Mouse (Mus musculus): ENCODE measurements around the gene Hsph1. TPM values are rescaled to one million over a fixed set of nuclear protein-coding genes. Genes with fewer than 3 reads are reported as not detected.
A peak's percentile ranks its signal among the peaks of the same experiment; 100 is the strongest.

The Hsph1 gene
- polyA plus RNA-seq, 1 experiment from 2014 or later: 42.6 TPM

GRCm38 (mm10) chr5:149623815-149624675 lies 12.1 kb downstream of the Hsph1 start:
- H3K4me2 ChIP-seq (ENCODE audit: low read depth, low read length): no peak overlapping the region
- WGBS: 63% methylated on average over 8 of the region's 8 CpGs
- H3K27ac ChIP-seq (ENCODE audit: low read length): no peak overlapping the region
- no peak overlapping the region for H3K9ac ChIP-seq (ENCODE audit: low read length)
- H3K9me3 ChIP-seq (ENCODE audit: control insufficient read depth, low read length): no peaks in the 10 kb centered on the region
- H3K27me3 ChIP-seq (ENCODE audit: control insufficient read depth, insufficient read depth, low read depth, low read length): no peaks in the 10 kb centered on the region
- peaks cover 43% of the 10 kb centered on the region for H3K36me3 ChIP-seq (ENCODE audit: control insufficient read depth, insufficient read depth, low read length)
- H3K4me1 ChIP-seq (replicated peaks; ENCODE audit: control insufficient read depth, insufficient read depth, low read length): peaks cover 8% of the 10 kb centered on the region; the same call in 1 of the 2 replicates
- no peak overlapping the region for H3K4me3 ChIP-seq (ENCODE audit: low read length)
- ATAC-seq (ENCODE audit: low read depth): no peak

- no peaks in the 10 kb centered on the region for H3K9me3 ChIP-seq (ENCODE audit: control insufficient read depth, low read length)
- no peaks in the 10 kb centered on the region for H3K27me3 ChIP-seq (ENCODE audit: control insufficient read depth, insufficient read depth, low read depth, low read length)
- H3K4me2 ChIP-seq (ENCODE audit: low read depth, low read length): no peak overlapping the region
- no peak overlapping the region for H3K4me3 ChIP-seq (ENCODE audit: low read length)
- peak; percentile 59; the same call in 1 of the 2 replicates for ATAC-seq (ENCODE audit: low read depth)
- H3K4me1 ChIP-seq (replicated peaks; ENCODE audit: control insufficient read depth, insufficient read depth, low read length): peaks cover 8% of the 10 kb centered on the region; the same call in 1 of the 2 replicates
- no peak overlapping the region for H3K9ac ChIP-seq (ENCODE audit: low read length)
- peaks cover 47% of the 10 kb centered on the region for H3K36me3 ChIP-seq (ENCODE audit: control insufficient read depth, insufficient read depth, low read length)
- peak overlapping the region; percentile 36; the same call in 1 of the 2 replicates for H3K27ac ChIP-seq (ENCODE audit: low read length)
- WGBS: 34% methylated on average over 6 of the region's 6 CpGs
Observed at GRCm38 (mm10) chr5:149622644-149623043, 13.5 kb downstream of the Hsph1 start.

- Histone ChIP-seq H3K4me2 (ENCODE audit: low read depth, low read length) (no peak overlapping the region), H3K4me1 (replicated peaks; ENCODE audit: control insufficient read depth, insufficient read depth, low read length) (peaks cover 8% of the 10 kb centered on the region; the same call in 1 of the 2 replicates), H3K27ac (ENCODE audit: low read length) (peak overlapping the region; percentile 36; the same call in 1 of the 2 replicates), H3K4me3 (ENCODE audit: low read length) (no peak overlapping the region), H3K36me3 (ENCODE audit: control insufficient read depth, insufficient read depth, low read length) (peaks cover 45% of the 10 kb centered on the region), H3K27me3 (ENCODE audit: control insufficient read depth, insufficient read depth, low read depth, low read length) (no peaks in the 10 kb centered on the region), H3K9ac (ENCODE audit: low read length) (no peak overlapping the region), H3K9me3 (ENCODE audit: control insufficient read depth, low read length) (no peaks in the 10 kb centered on the region)
- WGBS: 39% methylated on average over 7 of the region's 7 CpGs
- ATAC-seq (ENCODE audit: low read depth): peak; percentile 71
Observed at GRCm38 (mm10) chr5:149622152-149622551, 14.0 kb downstream of the Hsph1 start.

- H3K4me2 ChIP-seq (ENCODE audit: low read depth, low read length): no peak overlapping the region
- WGBS: 85% methylated on average over 6 of the region's 6 CpGs
- peaks cover 42% of the 10 kb centered on the region for H3K36me3 ChIP-seq (ENCODE audit: control insufficient read depth, insufficient read depth, low read length)
- H3K9ac ChIP-seq (ENCODE audit: low read length): no peak overlapping the region
- peaks cover 8% of the 10 kb centered on the region; the same call in 1 of the 2 replicates for H3K4me1 ChIP-seq (replicated peaks; ENCODE audit: control insufficient read depth, insufficient read depth, low read length)
- H3K27me3 ChIP-seq (ENCODE audit: control insufficient read depth, insufficient read depth, low read depth, low read length): no peaks in the 10 kb centered on the region
- H3K4me3 ChIP-seq (ENCODE audit: low read length): no peak overlapping the region
- H3K27ac ChIP-seq (ENCODE audit: low read length): no peak overlapping the region
- H3K9me3 ChIP-seq (ENCODE audit: control insufficient read depth, low read length): no peaks in the 10 kb centered on the region
- ATAC-seq (ENCODE audit: low read depth): no peak
Observed at GRCm38 (mm10) chr5:149617776-149618425, 18.3 kb downstream of the Hsph1 start.

GRCm38 (mm10) chr5:149616817-149617216 lies 19.4 kb downstream of the Hsph1 start:
- H3K4me1 ChIP-seq (replicated peaks; ENCODE audit: control insufficient read depth, insufficient read depth, low read length): peaks cover 2% of the 10 kb centered on the region; the same call in 1 of the 2 replicates
- no peaks in the 10 kb centered on the region for H3K27me3 ChIP-seq (ENCODE audit: control insufficient read depth, insufficient read depth, low read depth, low read length)
- WGBS: 90% methylated on average over 10 of the region's 10 CpGs
- no peak overlapping the region for H3K9ac ChIP-seq (ENCODE audit: low read length)
- no peak overlapping the region for H3K27ac ChIP-seq (ENCODE audit: low read length)
- no peak for ATAC-seq (ENCODE audit: low read depth)
- H3K36me3 ChIP-seq (ENCODE audit: control insufficient read depth, insufficient read depth, low read length): peaks cover 42% of the 10 kb centered on the region
- H3K4me2 ChIP-seq (ENCODE audit: low read depth, low read length): no peak overlapping the region
- no peak overlapping the region for H3K4me3 ChIP-seq (ENCODE audit: low read length)
- H3K9me3 ChIP-seq (ENCODE audit: control insufficient read depth, low read length): no peaks in the 10 kb centered on the region

GRCm38 (mm10) chr5:149616138-149616537 lies 20.0 kb downstream of the Hsph1 start:
- peaks cover 38% of the 10 kb centered on the region for H3K36me3 ChIP-seq (ENCODE audit: control insufficient read depth, insufficient read depth, low read length)
- WGBS: 56% methylated on average over 1 of the region's 1 CpGs

GRCm38 (mm10) chr5:149612740-149613139 lies 23.4 kb downstream of the Hsph1 start:
- no peak overlapping the region for H3K4me3 ChIP-seq (ENCODE audit: low read length)
- H3K9ac ChIP-seq (ENCODE audit: low read length): no peak overlapping the region
- no peaks in the 10 kb centered on the region for H3K9me3 ChIP-seq (ENCODE audit: control insufficient read depth, low read length)
- no peak overlapping the region for H3K27ac ChIP-seq (ENCODE audit: low read length)
- no peaks in the 10 kb centered on the region for H3K27me3 ChIP-seq (ENCODE audit: control insufficient read depth, insufficient read depth, low read depth, low read length)
- H3K4me2 ChIP-seq (ENCODE audit: low read depth, low read length): no peak overlapping the region
- H3K36me3 ChIP-seq (ENCODE audit: control insufficient read depth, insufficient read depth, low read length): peaks cover 15% of the 10 kb centered on the region
- no peak; the same call in 1 of the 2 replicates for ATAC-seq (ENCODE audit: low read depth)
- H3K4me1 ChIP-seq (replicated peaks; ENCODE audit: control insufficient read depth, insufficient read depth, low read length): no peaks in the 10 kb centered on the region
- WGBS: 55% methylated on average over 10 of the region's 10 CpGs

More at GRCm38 (mm10) chr5:149616138-149616537, 20.0 kb downstream of the Hsph1 start:
- Histone ChIP-seq H3K27ac (ENCODE audit: low read length) (no peak overlapping the region), H3K9ac (ENCODE audit: low read length) (no peak overlapping the region), H3K4me3 (ENCODE audit: low read length) (no peak overlapping the region), H3K4me2 (ENCODE audit: low read depth, low read length) (no peak overlapping the region), H3K27me3 (ENCODE audit: control insufficient read depth, insufficient read depth, low read depth, low read length) (no peaks in the 10 kb centered on the region), H3K4me1 (replicated peaks; ENCODE audit: control insufficient read depth, insufficient read depth, low read length) (no peaks in the 10 kb centered on the region; the same call in 1 of the 2 replicates), H3K9me3 (ENCODE audit: control insufficient read depth, low read length) (no peaks in the 10 kb centered on the region)
- ATAC-seq (ENCODE audit: low read depth): no peak

GRCm38 (mm10) chr5:149612165-149612518 lies 24.0 kb downstream of the Hsph1 start:
- Histone ChIP-seq H3K4me3 (ENCODE audit: low read length) (no peak overlapping the region), H3K9ac (ENCODE audit: low read length) (no peak overlapping the region), H3K27me3 (ENCODE audit: control insufficient read depth, insufficient read depth, low read depth, low read length) (no peaks in the 10 kb centered on the region), H3K4me2 (ENCODE audit: low read depth, low read length) (no peak overlapping the region), H3K27ac (ENCODE audit: low read length) (no peak overlapping the region), H3K9me3 (ENCODE audit: control insufficient read depth, low read length) (no peaks in the 10 kb centered on the region), H3K4me1 (replicated peaks; ENCODE audit: control insufficient read depth, insufficient read depth, low read length) (no peaks in the 10 kb centered on the region), H3K36me3 (ENCODE audit: control insufficient read depth, insufficient read depth, low read length) (peaks cover 12% of the 10 kb centered on the region)
- ATAC-seq (ENCODE audit: low read depth): no peak
- 78% methylated on average over 3 of the region's 3 CpGs for WGBS

GRCm38 (mm10) chr5:149611476-149612164 lies 24.6 kb downstream of the Hsph1 start:
- Histone ChIP-seq H3K36me3 (ENCODE audit: control insufficient read depth, insufficient read depth, low read length) (peaks cover 7% of the 10 kb centered on the region), H3K4me1 (replicated peaks; ENCODE audit: control insufficient read depth, insufficient read depth, low read length) (no peaks in the 10 kb centered on the region), H3K27ac (ENCODE audit: low read length) (no peak overlapping the region), H3K4me2 (ENCODE audit: low read depth, low read length) (no peak overlapping the region), H3K27me3 (ENCODE audit: control insufficient read depth, insufficient read depth, low read depth, low read length) (no peaks in the 10 kb centered on the region), H3K4me3 (ENCODE audit: low read length) (no peak overlapping the region), H3K9ac (ENCODE audit: low read length) (no peak overlapping the region), H3K9me3 (ENCODE audit: control insufficient read depth, low read length) (no peaks in the 10 kb centered on the region)
- ATAC-seq (ENCODE audit: low read depth): no peak
- WGBS: 58% methylated on average over 16 of the region's 16 CpGs
